Mouse (Mus musculus) bone marrow macrophage, adult 2 months (primary cell): ENCODE data around the gene Lmtk2.

Experiments
- CTCF ChIP-seq: IDR thresholded peaks from 2 replicates; pipeline ENCODE4 v1.5.1; 2012; ENCODE audit warnings: low read depth, mild to moderate bottlenecking, low read length, moderate library complexity
- POLR2A ChIP-seq: IDR thresholded peaks from 2 replicates; pipeline ENCODE4 v1.6.1; 2012; ENCODE audit warnings: mild to moderate bottlenecking, low read depth, low read length, borderline replicate concordance

- TF ChIP-seq POLR2A (no peak), CTCF (no peak)
Observed at GRCm38 (mm10) chr5:144230216-144230615, 130.0 kb downstream of the Lmtk2 start.
